14 mouse cellular contexts compared by ENCODE assay signal in genomic region chr4:129508834-129509600, GRCm38 (mm10). TPM values are rescaled to one million over a fixed set of nuclear protein-coding genes. Genes with fewer than 3 reads are reported as not detected.
DNase-seq lines count a peak whose midpoint lies in the region; ATAC-seq lines count a peak whose summit lies in the region.
"Had no signal": no experiment of that assay in that cellular context is flagged by ENCODE, and none has a peak within 500 bp of the region (broad histone marks: within the 10 kb centered on the region; RNA-seq: fewer than 3 reads in every experiment).

No protein-coding gene starts in this region.

- H3K36me3 ChIP-seq in embryonic facial prominence, embryonic 12.5 days = no peaks in the 10 kb centered on the region
- H3K36me3 ChIP-seq in embryonic facial prominence, embryonic 10.5 days (replicated peaks) = no peaks in the 10 kb centered on the region
- no peaks in the 10 kb centered on the region for H3K36me3 ChIP-seq in kidney, embryonic 16.5 days (ENCODE audit: insufficient read depth, low read length)
- no peaks in the 10 kb centered on the region for H3K36me3 ChIP-seq in hindbrain, embryonic 15.5 days
- H3K36me3 ChIP-seq in midbrain, embryonic 13.5 days = no peaks in the 10 kb centered on the region
- H3K36me3 ChIP-seq: embryonic facial prominence, embryonic 13.5 days had no signal

- no peaks in the 10 kb centered on the region for H3K27me3 ChIP-seq in embryonic facial prominence, embryonic 12.5 days
- H3K27me3 ChIP-seq in embryonic facial prominence, embryonic 10.5 days (replicated peaks; ENCODE audit: low read depth, poor library complexity, severe bottlenecking) = no peaks in the 10 kb centered on the region
- no peaks in the 10 kb centered on the region for H3K27me3 ChIP-seq in kidney, embryonic 16.5 days (ENCODE audit: insufficient read depth, low read length)
- H3K27me3 ChIP-seq in hindbrain, embryonic 15.5 days = no peaks in the 10 kb centered on the region
- no peaks in the 10 kb centered on the region for H3K27me3 ChIP-seq in midbrain, embryonic 13.5 days
- H3K27me3 ChIP-seq: embryonic facial prominence, embryonic 13.5 days had no signal

- no peak overlapping the region for H3K4me3 ChIP-seq in embryonic facial prominence, embryonic 12.5 days
- no peak overlapping the region for H3K4me3 ChIP-seq in embryonic facial prominence, embryonic 10.5 days
- H3K4me3 ChIP-seq in kidney, embryonic 16.5 days (ENCODE audit: low read length) = no peak overlapping the region
- no peak overlapping the region for H3K4me3 ChIP-seq in hindbrain, embryonic 15.5 days
- H3K4me3 ChIP-seq in midbrain, embryonic 13.5 days (replicated peaks) = no peak overlapping the region
- H3K4me3 ChIP-seq: embryonic facial prominence, embryonic 13.5 days had no signal

- H3K4me1 ChIP-seq in embryonic facial prominence, embryonic 12.5 days = peaks cover 32% of the 10 kb centered on the region
- peaks cover 57% of the 10 kb centered on the region for H3K4me1 ChIP-seq in embryonic facial prominence, embryonic 10.5 days
- peaks cover 8% of the 10 kb centered on the region for H3K4me1 ChIP-seq in kidney, embryonic 16.5 days (ENCODE audit: insufficient read depth, low read length)
- peaks cover 32% of the 10 kb centered on the region for H3K4me1 ChIP-seq in hindbrain, embryonic 15.5 days (replicated peaks)
- peaks cover 37% of the 10 kb centered on the region for H3K4me1 ChIP-seq in midbrain, embryonic 13.5 days (replicated peaks)

- 65% methylated on average over 15 of the region's 15 CpGs for WGBS in embryonic facial prominence, embryonic 12.5 days
- 71% methylated on average over 15 of the region's 15 CpGs for WGBS in embryonic facial prominence, embryonic 10.5 days
- WGBS in kidney, embryonic 16.5 days = 57% methylated on average over 15 of the region's 15 CpGs
- WGBS in hindbrain, embryonic 15.5 days = 49% methylated on average over 15 of the region's 15 CpGs
- 52% methylated on average over 15 of the region's 15 CpGs for WGBS in midbrain, embryonic 13.5 days

- no peaks in the 10 kb centered on the region for H3K9me3 ChIP-seq in embryonic facial prominence, embryonic 12.5 days
- no peaks in the 10 kb centered on the region for H3K9me3 ChIP-seq in embryonic facial prominence, embryonic 10.5 days
- no peaks in the 10 kb centered on the region for H3K9me3 ChIP-seq in kidney, embryonic 16.5 days (ENCODE audit: low read length)
- H3K9me3 ChIP-seq in hindbrain, embryonic 15.5 days = no peaks in the 10 kb centered on the region
- no peaks in the 10 kb centered on the region for H3K9me3 ChIP-seq in midbrain, embryonic 13.5 days
- H3K9me3 ChIP-seq: embryonic facial prominence, embryonic 13.5 days had no signal

- H3K4me2 ChIP-seq in embryonic facial prominence, embryonic 12.5 days (replicated peaks) = no peak overlapping the region
- no peak overlapping the region for H3K4me2 ChIP-seq in kidney, embryonic 16.5 days (replicated peaks; ENCODE audit: low read depth, low read length)
- H3K4me2 ChIP-seq in hindbrain, embryonic 15.5 days = no peak overlapping the region
- no peak overlapping the region for H3K4me2 ChIP-seq in midbrain, embryonic 13.5 days (replicated peaks)
- H3K4me2 ChIP-seq: embryonic facial prominence, embryonic 13.5 days had no signal

- peak overlapping the region; percentile 60; the same call in 1 of the 2 replicates for H3K27ac ChIP-seq in embryonic facial prominence, embryonic 12.5 days
- no peak overlapping the region for H3K27ac ChIP-seq in embryonic facial prominence, embryonic 10.5 days (replicated peaks)
- H3K27ac ChIP-seq in kidney, embryonic 16.5 days (ENCODE audit: low read length) = no peak overlapping the region
- 0 out of 2 replicates have a peak overlapping the region, but pooled peaks have one; percentile 27 for H3K27ac ChIP-seq in hindbrain, embryonic 15.5 days (replicated peaks)
- H3K27ac ChIP-seq in midbrain, embryonic 13.5 days = 0 out of 2 replicates have a peak overlapping the region, but pooled peaks have one; percentile 3
- H3K27ac ChIP-seq: embryonic facial prominence, embryonic 13.5 days had no signal

- no peak for ATAC-seq in embryonic facial prominence, embryonic 12.5 days (ENCODE audit: insufficient number of reproducible peaks, insufficient read depth, low FRiP score, low TSS enrichment)
- ATAC-seq in kidney, embryonic 16.5 days (ENCODE audit: low FRiP score, low TSS enrichment) = no peak
- ATAC-seq in hindbrain, embryonic 15.5 days (ENCODE audit: low FRiP score, low read depth) = no peak
- no peak for ATAC-seq in midbrain, embryonic 13.5 days

- no peak for DNase-seq in embryonic facial prominence, embryonic 10.5 days (ENCODE audit: low spot score)
- peak; percentile 51 for DNase-seq in kidney, postnatal 14 days
- DNase-seq in left cerebral cortex, adult 11 months (ENCODE audit: low spot score) = no peak
- DNase-seq in gastrocnemius, adult 8-10 months (ENCODE audit: low spot score in 2 of 2) = no peak

- 0 out of 2 replicates have a peak overlapping the region, but pooled peaks have one; percentile 30 for H3K9ac ChIP-seq in embryonic facial prominence, embryonic 12.5 days
- H3K9ac ChIP-seq in kidney, embryonic 16.5 days (replicated peaks; ENCODE audit: low read length) = no peak overlapping the region
- H3K9ac ChIP-seq in hindbrain, embryonic 15.5 days = no peak overlapping the region
- no peak overlapping the region for H3K9ac ChIP-seq in midbrain, embryonic 13.5 days (replicated peaks)
- H3K9ac ChIP-seq: embryonic facial prominence, embryonic 13.5 days had no signal

RNA-seq across cellular contexts. Expression of gene Marcksl1, which starts 4.4 kb away (rescaled TPM):
- polyA plus RNA-seq in embryonic facial prominence, embryonic 12.5 days (2016; fragmentation: Nextera tagmentation; extraction: Ambion mirVana) = 1,543 and 1,552 TPM in 2 replicates
- polyA plus RNA-seq in embryonic facial prominence, embryonic 10.5 days (2016; fragmentation: Nextera tagmentation; extraction: Ambion mirVana) = 1,428 and 1,442 TPM in 2 replicates
- polyA plus RNA-seq in kidney, embryonic 16.5 days (2015; fragmentation: Nextera tagmentation; extraction: Ambion mirVana) = 761 and 859 TPM in 2 replicates
- 1,671 and 1,849 TPM in 2 replicates for polyA plus RNA-seq in hindbrain, embryonic 15.5 days (2015; fragmentation: Nextera tagmentation; extraction: Ambion mirVana)
- 1,749 and 1,885 TPM in 2 replicates for polyA plus RNA-seq in midbrain, embryonic 13.5 days (2015; fragmentation: Nextera tagmentation; extraction: Ambion mirVana)
- total RNA-seq in gastrocnemius, adult 8-10 months (2022) = 1 to 10 TPM in 2 of 4 experiments, under 1 TPM in 2; 0.19 to 1.1 (median 0.78) TPM

RNA-seq across cellular contexts. Expression of gene Fam229a, which starts 18.0 kb away (rescaled TPM):
- 0.32 TPM in 1 of 2 replicates, not detected in the other for polyA plus RNA-seq in embryonic facial prominence, embryonic 12.5 days (2016; fragmentation: Nextera tagmentation; extraction: Ambion mirVana)
- not detected in 2 replicates for polyA plus RNA-seq in embryonic facial prominence, embryonic 10.5 days (2016; fragmentation: Nextera tagmentation; extraction: Ambion mirVana)
- 0.35 TPM in 1 of 2 replicates, not detected in the other for polyA plus RNA-seq in kidney, embryonic 16.5 days (2015; fragmentation: Nextera tagmentation; extraction: Ambion mirVana)
- polyA plus RNA-seq in hindbrain, embryonic 15.5 days (2015; fragmentation: Nextera tagmentation; extraction: Ambion mirVana) = 0.39 and 0.87 TPM in 2 replicates
- not detected in 2 replicates for polyA plus RNA-seq in midbrain, embryonic 13.5 days (2015; fragmentation: Nextera tagmentation; extraction: Ambion mirVana)
- total RNA-seq in gastrocnemius, adult 8-10 months (2022) = not detected
- total RNA-seq: gastrocnemius, adult 18-20 months; megakaryocyte progenitor cell, adult 5-6 weeks had no signal
- polyA plus RNA-seq: C2C12; embryonic facial prominence, embryonic 13.5 days; limb, embryonic 14.5 days; stomach, embryonic 16.5 days had no signal

RNA-seq across cellular contexts. Expression of gene Tssk3, which starts 18.2 kb away (rescaled TPM):
- not detected in 2 replicates for polyA plus RNA-seq in embryonic facial prominence, embryonic 12.5 days (2016; fragmentation: Nextera tagmentation; extraction: Ambion mirVana)
- polyA plus RNA-seq in embryonic facial prominence, embryonic 10.5 days (2016; fragmentation: Nextera tagmentation; extraction: Ambion mirVana) = not detected in 2 replicates
- polyA plus RNA-seq in kidney, embryonic 16.5 days (2015; fragmentation: Nextera tagmentation; extraction: Ambion mirVana) = not detected in 2 replicates
- polyA plus RNA-seq in hindbrain, embryonic 15.5 days (2015; fragmentation: Nextera tagmentation; extraction: Ambion mirVana) = 0.53 and 0.73 TPM in 2 replicates
- polyA plus RNA-seq in midbrain, embryonic 13.5 days (2015; fragmentation: Nextera tagmentation; extraction: Ambion mirVana) = 0.16 and 0.26 TPM in 2 replicates
- not detected for total RNA-seq in gastrocnemius, adult 8-10 months (2022)
- total RNA-seq: gastrocnemius, adult 18-20 months; megakaryocyte progenitor cell, adult 5-6 weeks had no signal
- polyA plus RNA-seq: C2C12; embryonic facial prominence, embryonic 13.5 days; limb, embryonic 14.5 days; stomach, embryonic 16.5 days had no signal

RNA-seq across cellular contexts. Expression of gene Hdac1, which starts 33.5 kb away (rescaled TPM):
- polyA plus RNA-seq in embryonic facial prominence, embryonic 12.5 days (2016; fragmentation: Nextera tagmentation; extraction: Ambion mirVana) = 246 and 251 TPM in 2 replicates
- 302 and 304 TPM in 2 replicates for polyA plus RNA-seq in embryonic facial prominence, embryonic 10.5 days (2016; fragmentation: Nextera tagmentation; extraction: Ambion mirVana)
- polyA plus RNA-seq in kidney, embryonic 16.5 days (2015; fragmentation: Nextera tagmentation; extraction: Ambion mirVana) = 285 and 304 TPM in 2 replicates
- polyA plus RNA-seq in hindbrain, embryonic 15.5 days (2015; fragmentation: Nextera tagmentation; extraction: Ambion mirVana) = 84.7 and 92.2 TPM in 2 replicates
- polyA plus RNA-seq in midbrain, embryonic 13.5 days (2015; fragmentation: Nextera tagmentation; extraction: Ambion mirVana) = 138 TPM in 2 replicates
- total RNA-seq in gastrocnemius, adult 8-10 months (2022) = 1 to 10 TPM; 6.7 to 9.7 (median 7.6) TPM

RNA-seq across cellular contexts. Expression of gene Bsdc1, which starts 47.6 kb away (rescaled TPM):
- 28.5 and 29.2 TPM in 2 replicates for polyA plus RNA-seq in embryonic facial prominence, embryonic 12.5 days (2016; fragmentation: Nextera tagmentation; extraction: Ambion mirVana)
- 19.7 and 21.5 TPM in 2 replicates for polyA plus RNA-seq in embryonic facial prominence, embryonic 10.5 days (2016; fragmentation: Nextera tagmentation; extraction: Ambion mirVana)
- polyA plus RNA-seq in kidney, embryonic 16.5 days (2015; fragmentation: Nextera tagmentation; extraction: Ambion mirVana) = 31.8 and 33.6 TPM in 2 replicates
- 35.3 and 37.4 TPM in 2 replicates for polyA plus RNA-seq in hindbrain, embryonic 15.5 days (2015; fragmentation: Nextera tagmentation; extraction: Ambion mirVana)
- polyA plus RNA-seq in midbrain, embryonic 13.5 days (2015; fragmentation: Nextera tagmentation; extraction: Ambion mirVana) = 34.0 and 36.7 TPM in 2 replicates
- total RNA-seq in gastrocnemius, adult 8-10 months (2022) = 10 to 100 TPM; 37.3 to 42.5 (median 41.0) TPM

Comparison
In these comparisons a context has a peak if more than half of its experiments do, and no peak if none do; other contexts are left out.
1. H3K27ac ChIP-seq: peak in embryonic facial prominence, embryonic 12.5 days (single experiment), hindbrain, embryonic 15.5 days (single experiment) and midbrain, embryonic 13.5 days (single experiment); none in embryonic facial prominence, embryonic 10.5 days (single experiment) and kidney, embryonic 16.5 days (single experiment).